Mouse (Mus musculus) liver, embryonic 16.5 days (tissue): ENCODE measurements at regions not wholly inside any gene's neighbourhood (a gene's known extent, or its start where the extent isn't known, plus 50 kb on each side); places are given as distances from the start of the nearest gene placed in this dataset.

Source experiments
- ATAC-seq: fragments of 200-750 bp; cut with Nextera tagmentation; 2 replicates; pipeline ENCODE4 v1.8.0; 2017; ENCODE audit warnings: low read depth, mild to moderate bottlenecking, moderate number of reproducible peaks, moderate library complexity
- H3K27ac ChIP-seq: fragments of 300-500 bp; sonication (generic); 2 replicates; pipeline ENCODE4 v1.5.1; 2014; ENCODE audit warnings: mild to moderate bottlenecking, low read length
- H3K27me3 ChIP-seq: fragments of 300-500 bp; sonication (generic); 2 replicates; pipeline ENCODE4 v1.6.1; 2014; ENCODE audit warnings: low read depth, low read length, mixed read lengths; ENCODE audit not compliant: control insufficient read depth, insufficient read depth
- H3K36me3 ChIP-seq: fragments of 300-500 bp; sonication (generic); 2 replicates; pipeline ENCODE4 v1.6.1; 2014; ENCODE audit warnings: mild to moderate bottlenecking; ENCODE audit not compliant: control insufficient read depth, insufficient read depth
- H3K4me1 ChIP-seq: fragments of 300-500 bp; sonication (generic); 2 replicates; pipeline ENCODE4 v1.6.1; 2014; ENCODE audit warnings: low read depth, low read length, mixed read lengths; ENCODE audit not compliant: control insufficient read depth
- H3K4me2 ChIP-seq: fragments of 300-500 bp; sonication (generic); 2 replicates; pipeline ENCODE4 v1.6.1; 2014; ENCODE audit warnings: low read depth, low read length, mixed read lengths
- H3K4me3 ChIP-seq: fragments of 300-500 bp; sonication (generic); 2 replicates; pipeline ENCODE4 v1.5.1; 2014; ENCODE audit warnings: low read depth, mild to moderate bottlenecking, low read length
- H3K9ac ChIP-seq: fragments of 300-500 bp; sonication (generic); 2 replicates; pipeline ENCODE4 v1.6.1; 2014; ENCODE audit warnings: low read depth, low read length
- H3K9me3 ChIP-seq: fragments of 300-500 bp; sonication (generic); replicated peaks from 2 replicates; pipeline ENCODE4 v1.6.1; 2016; ENCODE audit warnings: low read length; ENCODE audit not compliant: control insufficient read depth
- WGBS: fragments of 180-500 bp; shearing (Covaris S2); extraction: QIAGEN DNeasy Blood & Tissue Kit; methylation state at CpG from one replicate; pipeline ENCODE4 v1.1.7; 2014; ENCODE audit not compliant: insufficient replicate concordance; 5-methylcytosine and 5-hydroxymethylcytosine counted together

- 71% methylated on average over 10 of the region's 10 CpGs for WGBS
- no peaks in the 10 kb centered on the region for H3K36me3 ChIP-seq
- no peak for ATAC-seq
Measured at GRCm38 (mm10) chr3:147975500-147975899, 1014.9 kb downstream of the Adgrl2 start.

GRCm38 (mm10) chr3:147974515-147974914 is 1015.8 kb downstream of the Adgrl2 start:
- H3K27ac ChIP-seq = no peak overlapping the region
- no peak overlapping the region for H3K4me2 ChIP-seq
- no peaks in the 10 kb centered on the region for H3K4me1 ChIP-seq
- no peak overlapping the region for H3K9ac ChIP-seq
- H3K27me3 ChIP-seq = no peaks in the 10 kb centered on the region
- no peaks in the 10 kb centered on the region for H3K9me3 ChIP-seq
- no peaks in the 10 kb centered on the region for H3K36me3 ChIP-seq
- no peak overlapping the region for H3K4me3 ChIP-seq
- WGBS = 67% methylated on average over 8 of the region's 8 CpGs
- no peak for ATAC-seq

More at GRCm38 (mm10) chr3:147975500-147975899, 1014.9 kb downstream of the Adgrl2 start:
- Histone ChIP-seq H3K9ac (no peak overlapping the region), H3K27ac (no peak overlapping the region), H3K4me1 (no peaks in the 10 kb centered on the region), H3K4me3 (no peak overlapping the region), H3K4me2 (no peak overlapping the region), H3K9me3 (no peaks in the 10 kb centered on the region), H3K27me3 (no peaks in the 10 kb centered on the region)

- WGBS = 75% methylated on average over 11 of the region's 11 CpGs
- Histone ChIP-seq H3K36me3 (no peaks in the 10 kb centered on the region), H3K4me1 (no peaks in the 10 kb centered on the region)
Measured at GRCm38 (mm10) chr3:147968271-147968670, 1022.1 kb downstream of the Adgrl2 start.

GRCm38 (mm10) chr3:147967866-147968265 is 1022.5 kb downstream of the Adgrl2 start:
- no peaks in the 10 kb centered on the region for H3K27me3 ChIP-seq
- no peaks in the 10 kb centered on the region for H3K4me1 ChIP-seq
- 67% methylated on average over 9 of the region's 9 CpGs for WGBS
- no peaks in the 10 kb centered on the region for H3K36me3 ChIP-seq
- no peaks in the 10 kb centered on the region for H3K9me3 ChIP-seq
- no peak for ATAC-seq
- H3K9ac ChIP-seq = no peak overlapping the region
- H3K4me3 ChIP-seq = no peak overlapping the region
- H3K27ac ChIP-seq = no peak overlapping the region
- no peak overlapping the region for H3K4me2 ChIP-seq

More at GRCm38 (mm10) chr3:147968271-147968670, 1022.1 kb downstream of the Adgrl2 start:
- Histone ChIP-seq H3K9ac (no peak overlapping the region), H3K27me3 (no peaks in the 10 kb centered on the region), H3K4me2 (no peak overlapping the region), H3K27ac (no peak overlapping the region), H3K4me3 (no peak overlapping the region), H3K9me3 (no peaks in the 10 kb centered on the region)
- ATAC-seq = no peak

- Histone ChIP-seq H3K9ac (no peak overlapping the region), H3K4me1 (no peaks in the 10 kb centered on the region), H3K27me3 (no peaks in the 10 kb centered on the region), H3K4me2 (no peak overlapping the region), H3K4me3 (no peak overlapping the region), H3K27ac (no peak overlapping the region), H3K36me3 (no peaks in the 10 kb centered on the region), H3K9me3 (no peaks in the 10 kb centered on the region)
- ATAC-seq = no peak
- WGBS = 60% methylated on average over 3 of the region's 3 CpGs
Measured at GRCm38 (mm10) chr3:147967261-147967660, 1023.1 kb downstream of the Adgrl2 start.

GRCm38 (mm10) chr3:147966827-147967226 is 1023.5 kb downstream of the Adgrl2 start:
- Histone ChIP-seq H3K4me3 (no peak overlapping the region), H3K36me3 (no peaks in the 10 kb centered on the region), H3K27me3 (no peaks in the 10 kb centered on the region), H3K4me2 (no peak overlapping the region), H3K9ac (no peak overlapping the region), H3K4me1 (no peaks in the 10 kb centered on the region), H3K27ac (no peak overlapping the region), H3K9me3 (no peaks in the 10 kb centered on the region)
- 65% methylated on average over 8 of the region's 8 CpGs for WGBS
- no peak for ATAC-seq

- WGBS = 76% methylated on average over 12 of the region's 12 CpGs
- Histone ChIP-seq H3K27ac (no peak overlapping the region), H3K4me3 (no peak overlapping the region), H3K4me2 (no peak overlapping the region), H3K27me3 (no peaks in the 10 kb centered on the region), H3K36me3 (no peaks in the 10 kb centered on the region), H3K4me1 (no peaks in the 10 kb centered on the region), H3K9ac (no peak overlapping the region), H3K9me3 (no peaks in the 10 kb centered on the region)
- no peak for ATAC-seq
Measured at GRCm38 (mm10) chr3:147966379-147966778, 1024.0 kb downstream of the Adgrl2 start.

GRCm38 (mm10) chr3:147963698-147964476 is 1026.5 kb downstream of the Adgrl2 start:
- H3K27ac ChIP-seq = no peak overlapping the region
- H3K4me3 ChIP-seq = no peak overlapping the region
- H3K27me3 ChIP-seq = no peaks in the 10 kb centered on the region
- H3K9ac ChIP-seq = no peak overlapping the region
- H3K4me1 ChIP-seq = no peaks in the 10 kb centered on the region
- no peak overlapping the region for H3K4me2 ChIP-seq
- H3K9me3 ChIP-seq = no peaks in the 10 kb centered on the region
- WGBS = 44% methylated on average over 13 of the region's 13 CpGs
- ATAC-seq = no peak
- H3K36me3 ChIP-seq = no peaks in the 10 kb centered on the region

GRCm38 (mm10) chr3:147948041-147948592 is 1042.2 kb downstream of the Adgrl2 start:
- H3K36me3 ChIP-seq = no peaks in the 10 kb centered on the region
- no peaks in the 10 kb centered on the region for H3K27me3 ChIP-seq
- no peak overlapping the region for H3K9ac ChIP-seq
- WGBS = 59% methylated on average over 13 of the region's 13 CpGs
- H3K4me1 ChIP-seq = no peaks in the 10 kb centered on the region
- no peak for ATAC-seq
- H3K9me3 ChIP-seq = no peaks in the 10 kb centered on the region
- no peak overlapping the region for H3K27ac ChIP-seq
- H3K4me2 ChIP-seq = no peak overlapping the region
- no peak overlapping the region for H3K4me3 ChIP-seq
